Mouse (Mus musculus): ENCODE data around the gene AI481877.

GRCm38 (mm10) chr4:59160959-59161670 lies 22.3 kb upstream of the AI481877 start:
- TF ChIP-seq POLR2A (IDR thresholded peaks at IDR 0.05; ENCODE audit: borderline replicate concordance, extremely low read depth, insufficient read depth, insufficient read length, poor library complexity, severe bottlenecking) (no peak), CTCF (IDR thresholded peaks at IDR 0.05; ENCODE audit: borderline replicate concordance, extremely low read depth, insufficient read depth, insufficient read length) (no peak)
